Mouse (Mus musculus) spleen, adult 2 months (tissue): ENCODE data around the gene Map4.

Source experiments
- CTCF ChIP-seq: fragments of 200-500 bp; IDR thresholded peaks from 2 replicates; pipeline ENCODE4 v1.5.1; 2011; ENCODE audit warnings: mild to moderate bottlenecking, inconsistent platforms; ENCODE audit not compliant: insufficient read depth, insufficient read length, insufficient replicate concordance; ENCODE audit errors: extremely low read depth
- POLR2A ChIP-seq: fragments of 200-500 bp; IDR thresholded peaks from 2 replicates; pipeline ENCODE4 v1.6.1; 2011; ENCODE audit warnings: low read depth, low read length, inconsistent platforms

DNA sequence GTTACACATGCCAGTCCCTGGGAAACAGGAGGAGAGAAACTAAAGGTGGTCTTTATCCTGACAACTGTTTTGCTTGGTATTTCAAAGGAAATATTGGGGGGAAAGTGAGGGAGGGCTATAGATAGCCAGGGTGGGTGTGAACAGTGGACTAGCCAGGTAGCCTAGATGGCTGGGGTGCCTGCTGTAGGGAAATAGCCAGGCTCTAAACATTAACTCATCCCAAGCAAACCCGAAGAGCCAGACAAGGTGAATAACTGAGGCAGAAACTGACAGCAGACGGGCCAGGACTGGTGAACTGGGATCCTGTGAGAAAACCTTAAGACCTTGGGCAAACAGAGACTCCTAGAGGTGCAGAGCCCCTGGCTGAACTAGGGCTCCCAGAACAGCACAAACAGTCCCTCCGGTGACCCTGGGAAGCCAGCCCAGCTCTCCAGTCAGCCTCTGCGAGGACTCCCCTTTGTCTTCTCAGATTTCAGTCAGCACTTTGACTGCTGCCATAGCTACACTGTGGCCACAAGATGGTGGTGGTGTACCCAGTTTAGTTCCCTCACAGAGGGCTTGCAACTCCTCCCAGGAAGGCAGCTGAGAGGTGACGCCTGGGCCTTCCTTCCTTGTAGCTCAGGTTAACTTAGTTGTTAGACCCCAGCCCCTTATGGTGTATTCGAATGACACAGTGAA lies 36.7 kb upstream of the Map4 start:
- peak; percentile 61; the same call in 1 of the 2 replicates for TF ChIP-seq CTCF
- TF ChIP-seq POLR2A = no peak
